Mouse (Mus musculus): ENCODE results near the gene Trappc6b. TPM values are rescaled to one million over a fixed set of nuclear protein-coding genes. Genes with fewer than 3 reads are reported as not detected.

Trappc6b gene
- total RNA-seq, 2 experiments from 2014 or later, result 45.5 to 57.9 TPM

DNA sequence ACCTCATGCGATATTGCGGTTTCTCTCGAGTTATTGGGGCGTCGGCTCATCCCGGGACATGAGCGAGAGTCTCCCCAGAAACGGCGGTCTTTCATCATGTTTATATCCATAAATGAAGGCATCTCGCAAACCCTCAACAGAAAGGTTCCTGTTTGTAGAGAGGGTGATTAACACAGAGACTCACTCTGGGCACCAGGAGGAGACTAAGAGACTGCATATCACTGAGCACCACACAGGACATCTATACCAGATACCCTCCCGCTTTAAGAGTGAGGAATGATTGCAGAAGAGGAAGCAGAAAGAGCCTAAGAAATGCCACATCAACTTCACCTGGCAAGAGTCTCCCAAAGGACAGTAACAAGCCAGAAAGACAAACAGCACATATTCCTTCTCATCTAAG, 5.0 kb downstream of the Trappc6b start:
- no peak for DNase-seq (ENCODE audit: low spot score)

DNA sequence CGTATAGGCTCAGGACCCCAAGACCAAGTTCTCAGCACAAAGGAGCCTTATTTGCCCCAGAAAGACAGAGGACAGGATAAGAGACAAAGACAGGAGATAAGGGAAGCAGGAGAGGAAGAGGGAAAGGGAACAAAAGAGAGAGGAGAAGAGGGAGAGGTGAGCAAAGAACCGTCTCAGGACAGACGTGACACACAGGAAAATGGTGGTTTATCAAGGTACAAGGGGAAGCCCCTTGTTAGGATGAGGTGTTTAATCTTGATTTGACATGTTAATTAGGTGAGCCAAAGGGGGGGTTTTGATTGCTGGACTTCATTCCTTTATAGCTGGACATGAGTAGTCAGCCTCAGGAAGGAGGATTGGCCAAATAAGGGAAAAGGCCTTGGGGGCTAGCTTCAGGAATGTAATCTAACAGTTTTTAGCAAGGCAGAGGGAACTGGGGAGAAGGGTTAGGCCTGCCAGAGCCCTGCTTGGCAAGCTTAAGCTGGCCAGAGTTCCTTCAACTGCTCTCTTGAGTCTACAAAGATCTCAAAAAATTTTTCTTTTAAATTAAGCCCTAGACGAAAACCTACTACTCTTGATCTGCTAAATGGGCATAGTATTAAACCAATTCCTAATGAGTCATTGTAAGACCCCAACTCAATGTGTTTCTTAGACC, 5.9 kb downstream of the Trappc6b start:
- DNase-seq (ENCODE audit: low spot score), result no peak

DNA sequence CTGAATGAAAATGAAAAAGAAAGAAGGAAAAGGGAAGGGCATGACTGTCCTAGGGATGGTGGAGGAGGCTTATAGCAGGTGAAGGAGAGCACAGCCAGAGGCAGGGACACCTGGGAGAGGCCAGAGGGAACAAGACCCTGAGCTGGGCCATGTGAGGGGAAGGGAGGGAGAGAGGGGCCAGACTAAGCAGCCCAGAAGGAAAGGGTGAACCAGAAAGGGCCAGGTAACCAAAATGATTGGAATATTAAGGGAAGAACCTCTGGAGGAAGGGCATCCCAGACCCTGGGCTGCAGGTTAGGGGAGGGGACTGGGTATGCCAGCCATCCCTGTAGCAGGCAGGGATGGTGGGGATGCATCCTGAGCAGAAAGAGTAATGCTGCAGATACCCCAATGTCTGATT, 7.3 kb downstream of the Trappc6b start:
- no peak for DNase-seq (ENCODE audit: low spot score)

DNA sequence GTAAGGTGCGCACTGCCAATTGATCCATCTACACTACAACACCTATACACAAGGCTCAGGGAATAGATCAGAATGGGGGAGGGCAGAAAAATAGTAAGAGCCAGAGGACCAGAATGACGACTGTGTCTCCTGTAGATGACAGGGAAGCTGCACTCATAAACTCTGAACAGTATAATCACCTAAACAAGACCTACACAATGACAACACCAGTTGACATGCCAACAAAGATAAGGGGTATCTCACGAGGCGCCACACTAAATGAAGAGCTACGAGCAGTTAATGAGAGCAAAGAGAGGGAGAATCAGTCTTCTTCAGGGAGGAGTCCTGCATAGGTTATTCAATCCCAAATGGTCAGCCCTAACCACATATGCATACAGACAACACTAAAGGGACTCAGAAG, 8.1 kb downstream of the Trappc6b start:
- no peak for DNase-seq (ENCODE audit: low spot score)

GRCm38 (mm10) chr12:59052470-59052869, 8.8 kb downstream of the Trappc6b start:
- DNase-seq (ENCODE audit: low spot score), result no peak

GRCm38 (mm10) chr12:59040851-59041250, 20.4 kb downstream of the Trappc6b start:
- DNase-seq (ENCODE audit: low spot score), result no peak

DNA sequence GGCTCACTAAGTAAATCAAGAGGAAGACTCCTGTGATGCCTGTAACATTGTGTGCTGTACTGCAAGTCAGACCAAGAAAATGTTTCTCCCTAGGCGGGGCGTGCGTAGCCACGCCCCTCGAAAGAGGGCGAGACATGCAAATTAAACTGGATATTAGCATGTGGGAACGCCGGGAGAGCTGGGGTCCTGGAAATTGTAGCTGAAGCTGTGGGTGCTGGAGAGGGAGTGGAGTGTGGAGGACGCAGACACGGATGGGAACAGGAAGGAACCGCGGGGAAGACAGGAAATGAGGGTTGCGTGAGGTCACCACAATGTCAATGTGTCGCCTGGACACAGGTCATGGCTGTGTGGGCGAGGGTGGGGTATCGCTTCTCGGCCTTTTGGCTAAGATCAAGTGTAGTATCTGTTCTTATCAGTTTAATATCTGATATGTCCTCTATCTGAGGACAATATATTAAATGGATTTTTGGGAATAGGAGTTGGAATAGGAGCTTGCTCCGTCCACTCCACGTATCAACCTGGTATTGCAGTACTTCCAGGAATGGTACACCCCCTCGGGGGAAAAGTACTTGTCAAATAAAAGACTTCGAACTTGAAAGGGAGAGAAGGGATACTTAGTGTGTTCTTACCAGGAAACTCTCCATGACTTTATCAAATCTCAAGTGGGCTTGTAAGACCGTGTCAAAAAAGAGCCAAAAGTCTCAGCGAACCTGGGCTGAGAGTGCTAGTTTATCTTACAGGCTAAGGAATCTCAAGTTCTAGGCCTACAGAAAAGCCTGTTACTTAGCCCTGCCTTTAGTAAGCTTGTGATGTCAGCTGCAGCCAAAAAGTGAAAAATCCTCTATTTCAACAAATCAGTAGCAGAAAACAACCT, 21.1 kb downstream of the Trappc6b start:
- DNase-seq (ENCODE audit: low spot score), result peak; percentile 6

- DNase-seq (ENCODE audit: low spot score), result no peak
Measured at GRCm38 (mm10) chr12:59039162-59039970, 21.9 kb downstream of the Trappc6b start.

GRCm38 (mm10) chr12:59032101-59032500, 29.2 kb downstream of the Trappc6b start:
- DNase-seq (ENCODE audit: low spot score), result no peak

- DNase-seq (ENCODE audit: low spot score), result no peak
Measured at GRCm38 (mm10) chr12:59021306-59021705, 40.0 kb downstream of the Trappc6b start.

GRCm38 (mm10) chr12:59019891-59020290, 41.4 kb downstream of the Trappc6b start:
- no peak for DNase-seq (ENCODE audit: low spot score)

DNA sequence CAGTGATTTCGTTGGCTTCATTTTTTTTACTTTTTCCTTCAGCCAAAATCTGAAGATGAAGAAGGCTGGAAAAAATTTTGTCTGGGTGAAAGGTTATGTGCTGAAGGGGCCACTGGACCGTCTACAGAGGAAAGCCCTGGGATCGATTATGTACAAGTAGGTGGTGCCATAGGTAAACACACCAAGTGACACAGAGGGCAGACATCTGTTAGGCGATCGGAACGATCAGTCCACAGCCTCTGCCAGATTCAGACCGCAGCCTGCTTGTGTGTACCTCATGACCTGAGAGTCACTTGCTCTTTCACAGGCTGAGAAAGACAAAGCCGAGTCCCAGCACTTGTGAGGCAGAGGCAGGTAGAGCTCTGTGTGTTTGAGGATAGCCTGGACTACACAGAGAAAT, 43.3 kb downstream of the Trappc6b start:
- no peak for DNase-seq (ENCODE audit: low spot score)

GRCm38 (mm10) chr12:59013234-59013633, 48.0 kb downstream of the Trappc6b start, which contains the start of gene Gemin2:
Gene Gemin2, plus strand, starts transcription at chr12:59013393.
- DNase-seq (ENCODE audit: low spot score), result peak; percentile 90

GRCm38 (mm10) chr12:59012710-59013091, 48.6 kb downstream of the Trappc6b start:
- DNase-seq (ENCODE audit: low spot score), result no peak

DNA sequence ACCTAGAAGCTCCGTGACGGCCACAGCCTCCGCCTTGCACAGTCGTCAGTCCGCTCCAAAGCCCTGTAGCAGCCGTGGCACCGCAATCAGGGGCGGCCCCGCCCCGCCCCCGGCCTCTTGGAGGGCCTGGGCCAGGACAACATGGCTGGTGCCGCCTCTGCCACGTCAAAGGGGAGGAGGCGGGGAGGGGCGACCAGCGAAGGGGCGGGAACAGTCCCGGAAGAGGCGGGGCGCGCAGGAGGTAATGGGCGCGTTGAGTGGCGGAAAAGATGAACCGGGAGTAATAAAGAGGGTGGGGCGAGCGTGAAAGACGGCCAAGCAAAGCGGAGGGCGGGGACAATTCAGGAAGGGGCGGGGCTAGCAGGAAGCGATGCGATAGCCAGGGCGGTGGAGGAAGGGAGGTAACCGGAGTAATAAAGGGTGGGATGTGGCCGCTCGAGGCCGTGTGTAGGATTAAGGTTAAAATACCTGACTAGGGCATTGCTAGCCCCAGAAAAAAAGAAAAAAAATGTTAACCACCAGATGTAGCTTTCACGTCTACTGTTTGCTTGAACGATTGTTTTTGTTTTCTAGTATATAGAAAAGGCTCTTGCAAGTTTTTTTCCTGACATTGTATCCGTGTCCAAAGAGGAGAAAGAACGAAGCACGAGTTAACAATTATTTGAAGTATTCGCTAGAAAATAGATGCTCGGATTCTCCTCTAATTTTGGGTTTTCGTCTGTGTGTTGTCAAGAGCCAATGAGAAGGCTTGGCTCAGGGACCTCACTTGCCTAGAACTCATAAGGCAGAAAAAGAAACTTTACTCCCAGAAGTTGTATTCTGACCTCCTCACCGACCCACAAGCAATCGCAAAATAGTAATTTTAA, 49.2 kb downstream of the Trappc6b start, which contains the start of gene Sec23a:
TSS of gene Sec23a (minus strand) at position 174 of the 866 bp plus-strand sequence.
- DNase-seq (ENCODE audit: low spot score), result peak; percentile 99

GRCm38 (mm10) chr12:59011275-59011843, 49.9 kb downstream of the Trappc6b start:
- DNase-seq (ENCODE audit: low spot score), result no peak

DNA sequence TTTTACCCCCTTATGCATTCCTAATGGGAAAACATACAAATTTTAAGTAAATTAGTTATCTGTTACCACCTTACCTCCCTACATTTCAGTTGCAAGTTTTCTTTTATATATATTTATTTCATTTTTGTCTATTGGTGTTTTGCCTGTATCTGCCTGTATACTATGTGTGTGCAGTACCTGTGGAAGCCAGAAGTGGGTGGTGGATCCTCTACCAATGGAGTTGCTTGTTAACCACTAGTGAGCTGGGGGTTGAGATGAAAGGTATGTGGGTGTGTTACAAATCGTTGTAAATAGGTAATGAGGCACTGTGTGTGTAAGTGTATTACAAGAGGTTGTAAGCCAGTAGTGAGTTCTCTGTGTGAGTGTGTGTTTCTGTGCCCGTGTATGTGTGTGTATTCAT, 50.8 kb downstream of the Trappc6b start:
- DNase-seq (ENCODE audit: low spot score), result no peak

Data from gastrocnemius, adult 18-20 months (tissue).